Mouse (Mus musculus) embryonic facial prominence, embryonic 13.5 days (tissue): ENCODE data around the gene Tomm40l. TPM values are rescaled to one million over a fixed set of nuclear protein-coding genes. Genes with fewer than 3 reads are reported as not detected.

ENCODE experiments used
- ATAC-seq: fragments of 200-750 bp; cut with Nextera tagmentation; 2 replicates; pipeline ENCODE4 v1.8.0; 2017; ENCODE audit warnings: low read depth; ENCODE audit not compliant: insufficient number of reproducible peaks, insufficient read depth, low FRiP score, low TSS enrichment
- H3K27ac ChIP-seq: fragments of 300-500 bp; sonication (generic); 2 replicates; pipeline ENCODE4 v1.5.1; 2015; ENCODE audit warnings: moderate library complexity, mild to moderate bottlenecking, inconsistent platforms
- H3K27me3 ChIP-seq: fragments of 300-500 bp; sonication (generic); 2 replicates; pipeline ENCODE4 v1.6.1; 2015; ENCODE audit warnings: mild to moderate bottlenecking, inconsistent platforms
- H3K36me3 ChIP-seq: fragments of 300-500 bp; sonication (generic); 2 replicates; pipeline ENCODE4 v1.6.1; 2015; ENCODE audit warnings: mild to moderate bottlenecking, inconsistent platforms
- H3K4me1 ChIP-seq: fragments of 300-500 bp; sonication (generic); 2 replicates; pipeline ENCODE4 v1.6.1; 2015; ENCODE audit warnings: inconsistent platforms
- H3K4me2 ChIP-seq: fragments of 300-500 bp; sonication (generic); 2 replicates; pipeline ENCODE4 v1.6.1; 2015; ENCODE audit warnings: moderate library complexity, mild to moderate bottlenecking, inconsistent platforms
- H3K4me3 ChIP-seq: fragments of 300-500 bp; sonication (generic); 2 replicates; pipeline ENCODE4 v1.5.1; 2015; ENCODE audit warnings: mild to moderate bottlenecking, inconsistent platforms
- H3K9ac ChIP-seq: fragments of 300-500 bp; sonication (generic); 2 replicates; pipeline ENCODE4 v1.6.1; 2015; ENCODE audit warnings: mild to moderate bottlenecking, inconsistent platforms
- H3K9me3 ChIP-seq: fragments of 300-500 bp; sonication (generic); 2 replicates; pipeline ENCODE4 v1.6.1; 2016; ENCODE audit warnings: inconsistent platforms
- WGBS: fragments of 180-500 bp; shearing (Covaris S2); methylation state at CpG from one replicate; pipeline ENCODE4 v1.1.7; 2015; ENCODE audit warnings: mixed read lengths; 5-methylcytosine and 5-hydroxymethylcytosine counted together
- polyA plus RNA-seq: library from polyadenylated mRNA; unstranded; fragments of >200 nt; fragmentation: Nextera tagmentation; extraction: Ambion mirVana; gene quantifications from 2 replicates; pipeline ENCODE4 v1.2.1, GENCODE M21; 2015

Tomm40l gene
- polyA plus RNA-seq, 1 experiment from 2014 or later, result 30.9 TPM

GRCm38 (mm10) chr1:171199532-171199931 lies 22.8 kb downstream of the Tomm40l start:
- WGBS, result 69% methylated on average over 1 of the region's 1 CpGs
- Histone ChIP-seq H3K4me3 (no peak overlapping the region), H3K4me2 (no peak overlapping the region), H3K27ac (no peak overlapping the region), H3K36me3 (no peaks in the 10 kb centered on the region), H3K4me1 (peaks cover 16% of the 10 kb centered on the region), H3K9me3 (no peaks in the 10 kb centered on the region), H3K9ac (no peak overlapping the region), H3K27me3 (peaks cover 33% of the 10 kb centered on the region)
- ATAC-seq, result no peak

DNA sequence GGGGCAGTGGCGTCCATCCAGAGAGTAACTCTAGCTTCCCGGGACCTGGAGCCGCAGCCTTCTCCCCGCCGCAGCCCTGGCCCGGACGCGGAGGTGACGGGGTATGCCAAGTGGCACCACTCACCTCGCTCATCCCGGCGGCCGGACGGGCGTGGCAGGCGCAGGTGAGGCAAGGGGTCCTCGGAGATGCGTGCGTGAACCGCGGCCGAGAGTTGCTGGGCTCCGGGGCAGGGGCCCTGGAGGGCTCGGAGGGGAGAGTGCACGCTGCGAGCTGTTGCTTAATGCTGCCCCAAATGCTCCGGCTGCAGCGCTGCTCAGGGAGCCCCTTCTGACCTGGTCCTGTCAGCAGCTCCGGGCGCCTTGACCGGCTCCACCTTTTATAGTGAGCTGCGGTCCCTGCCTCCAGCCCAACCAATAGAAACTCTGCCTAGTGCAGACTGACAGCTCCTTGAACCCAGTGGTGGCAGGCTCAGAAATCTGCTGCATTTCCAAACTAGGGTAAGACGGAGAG lies 26.4 kb downstream of the Tomm40l start, which contains the start of gene Pcp4l1:
Gene Pcp4l1, minus strand, starts transcription at position 382 of the 511 bp plus-strand sequence.
- Histone ChIP-seq H3K27me3 (peaks cover 69% of the 10 kb centered on the region), H3K4me2 (peak within 1 kb of the TSS; percentile 97), H3K4me3 (peak within 1 kb of the TSS; percentile 59), H3K4me1 (peaks cover 35% of the 10 kb centered on the region), H3K27ac (no peak within 1 kb of the TSS), H3K9me3 (no peaks in the 10 kb centered on the region), H3K36me3 (no peaks in the 10 kb centered on the region), H3K9ac (peak within 1 kb of the TSS; percentile 70)
- ATAC-seq, result no peak
- under 1% methylated on average over 33 of the region's 33 CpGs for WGBS

- Histone ChIP-seq H3K4me3 (peak overlapping the region; percentile 59), H3K4me1 (peaks cover 35% of the 10 kb centered on the region), H3K9ac (peak overlapping the region; percentile 70), H3K27ac (no peak overlapping the region), H3K27me3 (peaks cover 72% of the 10 kb centered on the region), H3K9me3 (no peaks in the 10 kb centered on the region), H3K36me3 (no peaks in the 10 kb centered on the region), H3K4me2 (peak overlapping the region; percentile 97)
- 0 out of 2 replicates have a peak, but pooled peaks have one; percentile 32 for ATAC-seq
- 5% methylated on average over 20 of the region's 20 CpGs for WGBS
These were observed 27.1 kb downstream of the Tomm40l start for GRCm38 (mm10) chr1:171195046-171195822.

DNA sequence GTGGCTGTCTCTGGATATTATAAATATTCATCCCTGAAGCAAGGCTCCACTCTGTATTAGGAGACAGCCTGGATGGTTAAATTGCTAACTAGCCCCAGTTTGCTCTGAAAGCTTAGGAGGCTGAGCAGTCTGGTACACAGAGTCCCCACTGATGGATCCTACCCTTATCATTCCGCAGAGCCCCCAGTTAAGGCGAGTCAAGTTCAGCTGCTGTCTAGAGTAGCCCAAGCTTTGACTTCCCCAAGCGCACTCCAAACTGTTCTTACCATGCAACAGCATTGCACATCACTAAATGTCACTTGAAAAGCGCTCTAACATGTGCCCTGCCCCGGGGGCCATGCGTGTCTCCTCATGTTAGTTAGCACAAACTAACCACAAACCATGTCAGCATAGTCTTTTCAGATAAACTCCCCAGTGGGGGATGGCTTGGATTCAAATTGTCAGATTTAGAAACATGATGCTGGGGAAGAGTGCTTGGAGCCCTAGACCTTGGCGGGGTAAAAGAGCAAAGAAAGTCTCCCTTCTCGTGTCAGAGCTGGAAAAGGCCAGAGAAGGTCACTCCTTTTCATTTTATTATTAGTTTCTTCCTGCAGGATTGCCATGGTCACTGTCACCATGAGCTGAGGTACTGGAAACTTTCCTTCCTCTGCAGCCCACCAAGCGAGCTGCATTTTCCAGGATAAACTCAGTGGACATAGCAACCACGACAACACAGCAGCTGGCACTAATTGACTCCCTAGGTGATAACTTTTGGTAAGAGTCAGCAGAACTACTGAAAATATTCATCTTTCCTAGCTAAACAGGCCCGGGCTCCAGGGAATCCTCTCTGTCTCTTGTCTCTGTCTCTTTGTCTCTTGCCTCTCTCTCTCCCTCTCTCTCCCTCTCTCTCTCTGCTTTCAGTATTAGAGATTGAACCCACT lies 28.1 kb downstream of the Tomm40l start:
- 13% methylated on average over 11 of the region's 11 CpGs for WGBS
- Histone ChIP-seq H3K27me3 (peaks cover 69% of the 10 kb centered on the region), H3K4me2 (peak overlapping the region; percentile 49)

DNA sequence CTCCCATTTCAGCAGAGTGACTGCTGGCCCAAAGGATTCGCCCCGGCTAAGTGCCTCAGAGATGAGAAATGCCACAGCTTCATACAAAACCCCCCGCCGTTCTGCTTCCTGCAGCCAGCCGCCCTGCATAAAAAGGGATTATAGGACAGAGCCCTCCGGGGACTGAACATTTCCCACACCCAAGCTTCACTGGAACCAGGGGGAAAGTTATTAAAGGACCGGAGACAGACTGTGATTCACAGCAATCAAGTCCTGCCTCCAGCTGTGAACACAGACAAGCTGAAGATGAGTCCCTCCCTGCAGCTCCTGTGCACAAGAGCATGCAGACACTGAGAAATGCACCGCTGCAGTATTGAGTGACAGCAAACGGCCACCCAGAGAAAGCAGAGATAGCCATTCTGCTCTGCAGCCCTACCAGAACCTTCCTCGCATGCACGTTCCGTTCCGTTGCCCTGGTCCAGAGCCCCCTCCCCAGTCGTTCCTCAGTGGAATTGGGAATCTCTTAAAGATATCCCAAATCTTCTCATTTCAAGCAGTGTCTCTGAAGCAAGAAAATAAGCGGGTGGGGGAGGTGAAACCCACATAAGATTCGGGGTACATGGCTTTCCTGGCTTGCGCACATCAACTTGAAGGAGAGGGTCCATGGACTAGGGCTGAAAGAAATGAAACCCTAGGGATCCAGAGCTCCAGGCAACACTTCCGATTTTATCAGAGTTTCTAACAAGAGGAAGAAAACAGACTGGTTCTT lies 29.0 kb downstream of the Tomm40l start:
- peak overlapping the region; percentile 49 for H3K4me2 ChIP-seq
- WGBS, result 2% methylated on average over 18 of the region's 18 CpGs
- no peaks in the 10 kb centered on the region for H3K9me3 ChIP-seq
- no peak overlapping the region for H3K27ac ChIP-seq
- peaks cover 50% of the 10 kb centered on the region for H3K4me1 ChIP-seq
- peak overlapping the region; percentile 27 for H3K4me3 ChIP-seq
- peaks cover 69% of the 10 kb centered on the region for H3K27me3 ChIP-seq
- H3K9ac ChIP-seq, result peak overlapping the region; percentile 55; the same call in 1 of the 2 replicates
- no peaks in the 10 kb centered on the region for H3K36me3 ChIP-seq
- no peak for ATAC-seq

More for the DNA sequence above, 28.1 kb downstream of the Tomm40l start:
- Histone ChIP-seq H3K36me3 (no peaks in the 10 kb centered on the region), H3K27ac (no peak overlapping the region), H3K4me3 (peak overlapping the region; percentile 27), H3K9ac (no peak overlapping the region), H3K9me3 (no peaks in the 10 kb centered on the region), H3K4me1 (peaks cover 43% of the 10 kb centered on the region)
- no peak for ATAC-seq

GRCm38 (mm10) chr1:171192283-171192682 lies 30.0 kb downstream of the Tomm40l start:
- Histone ChIP-seq H3K27me3 (peaks cover 65% of the 10 kb centered on the region), H3K4me1 (peaks cover 53% of the 10 kb centered on the region)
- 43% methylated on average over 10 of the region's 10 CpGs for WGBS

GRCm38 (mm10) chr1:171190832-171191231 lies 31.5 kb downstream of the Tomm40l start:
- H3K27me3 ChIP-seq, result peaks cover 52% of the 10 kb centered on the region
- H3K4me1 ChIP-seq, result peaks cover 49% of the 10 kb centered on the region
- no peak overlapping the region for H3K4me2 ChIP-seq
- no peaks in the 10 kb centered on the region for H3K9me3 ChIP-seq
- no peak overlapping the region for H3K27ac ChIP-seq
- H3K4me3 ChIP-seq, result no peak overlapping the region
- no peak for ATAC-seq
- no peak overlapping the region for H3K9ac ChIP-seq
- 92% methylated on average over 9 of the region's 9 CpGs for WGBS
- H3K36me3 ChIP-seq, result no peaks in the 10 kb centered on the region

More at GRCm38 (mm10) chr1:171192283-171192682, 30.0 kb downstream of the Tomm40l start:
- Histone ChIP-seq H3K9me3 (no peaks in the 10 kb centered on the region), H3K36me3 (no peaks in the 10 kb centered on the region), H3K9ac (no peak overlapping the region), H3K27ac (no peak overlapping the region), H3K4me2 (no peak overlapping the region), H3K4me3 (no peak overlapping the region)
- no peak for ATAC-seq

GRCm38 (mm10) chr1:171189476-171190114 lies 32.7 kb downstream of the Tomm40l start:
- Histone ChIP-seq H3K4me3 (no peak overlapping the region), H3K4me2 (peak overlapping the region; percentile 7), H3K27me3 (peaks cover 40% of the 10 kb centered on the region), H3K9ac (no peak overlapping the region), H3K36me3 (no peaks in the 10 kb centered on the region), H3K27ac (peak overlapping the region; percentile 66; the same call in 1 of the 2 replicates), H3K9me3 (no peaks in the 10 kb centered on the region), H3K4me1 (peaks cover 38% of the 10 kb centered on the region)
- ATAC-seq, result peak; percentile 69
- WGBS, result 35% methylated on average over 14 of the region's 14 CpGs

- Histone ChIP-seq H3K36me3 (no peaks in the 10 kb centered on the region), H3K4me2 (peak overlapping the region; percentile 7), H3K4me3 (no peak overlapping the region), H3K27ac (peak overlapping the region; percentile 66; the same call in 1 of the 2 replicates), H3K9me3 (no peaks in the 10 kb centered on the region), H3K9ac (no peak overlapping the region), H3K4me1 (peaks cover 32% of the 10 kb centered on the region), H3K27me3 (peaks cover 34% of the 10 kb centered on the region)
- 11% methylated on average over 8 of the region's 8 CpGs for WGBS
- no peak for ATAC-seq
These were observed 33.3 kb downstream of the Tomm40l start for GRCm38 (mm10) chr1:171189046-171189445.

DNA sequence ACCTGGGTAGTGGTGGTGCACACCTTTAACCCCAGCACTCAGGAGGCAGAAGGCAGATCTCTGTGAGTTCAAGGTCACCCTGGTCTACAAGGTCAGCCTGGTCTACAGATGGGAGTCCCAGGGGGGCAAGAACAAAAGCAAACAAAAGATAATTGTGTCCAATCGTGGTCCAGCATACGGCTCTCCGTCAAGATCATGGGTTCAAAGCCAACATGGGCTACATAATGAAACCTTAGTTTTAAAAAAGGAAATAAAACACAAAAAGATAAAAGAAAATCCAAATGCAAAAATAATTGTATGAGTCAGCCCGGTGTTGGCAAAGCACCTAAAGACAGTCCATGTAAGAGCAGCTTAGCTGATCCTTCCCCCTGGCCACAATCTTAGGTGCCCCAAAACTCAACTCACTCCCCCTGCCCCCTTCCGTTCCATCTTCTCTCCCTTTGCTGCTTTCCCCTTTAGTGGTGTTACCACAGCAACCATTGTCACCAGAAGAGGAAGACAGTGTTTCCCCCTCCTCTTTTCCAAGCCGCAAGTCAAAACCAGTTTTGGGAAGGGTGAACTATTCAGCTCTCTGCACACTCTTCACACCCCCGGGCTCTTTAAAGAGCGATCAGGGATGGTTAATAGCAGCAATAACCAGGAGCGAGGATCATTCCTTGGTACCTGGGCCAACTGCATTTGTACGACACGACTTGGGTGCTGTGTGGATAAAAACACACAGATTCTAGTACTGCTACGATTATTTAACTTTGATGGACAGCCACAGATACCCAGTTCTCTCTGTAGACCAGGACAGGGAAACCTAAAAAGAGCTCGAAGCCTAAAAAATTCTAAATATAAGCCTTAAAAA lies 34.2 kb downstream of the Tomm40l start:
- 56% methylated on average over 13 of the region's 13 CpGs for WGBS
- Histone ChIP-seq H3K9me3 (no peaks in the 10 kb centered on the region), H3K4me1 (peaks cover 22% of the 10 kb centered on the region), H3K27ac (0 out of 2 replicates have a peak overlapping the region, but pooled peaks have one; percentile 2), H3K27me3 (peaks cover 25% of the 10 kb centered on the region), H3K9ac (no peak overlapping the region), H3K36me3 (no peaks in the 10 kb centered on the region), H3K4me2 (no peak overlapping the region), H3K4me3 (no peak overlapping the region)
- no peak for ATAC-seq
